Mouse (Mus musculus) retina, embryonic 14.5 days (tissue): ENCODE measurements around the gene Nudt14.

Source experiments
- DNase-seq: peaks from one replicate; pipeline ENCODE4 v3.0.0-alpha.2; 2015; ENCODE audit warnings: low spot score

The Nudt14 gene

DNA sequence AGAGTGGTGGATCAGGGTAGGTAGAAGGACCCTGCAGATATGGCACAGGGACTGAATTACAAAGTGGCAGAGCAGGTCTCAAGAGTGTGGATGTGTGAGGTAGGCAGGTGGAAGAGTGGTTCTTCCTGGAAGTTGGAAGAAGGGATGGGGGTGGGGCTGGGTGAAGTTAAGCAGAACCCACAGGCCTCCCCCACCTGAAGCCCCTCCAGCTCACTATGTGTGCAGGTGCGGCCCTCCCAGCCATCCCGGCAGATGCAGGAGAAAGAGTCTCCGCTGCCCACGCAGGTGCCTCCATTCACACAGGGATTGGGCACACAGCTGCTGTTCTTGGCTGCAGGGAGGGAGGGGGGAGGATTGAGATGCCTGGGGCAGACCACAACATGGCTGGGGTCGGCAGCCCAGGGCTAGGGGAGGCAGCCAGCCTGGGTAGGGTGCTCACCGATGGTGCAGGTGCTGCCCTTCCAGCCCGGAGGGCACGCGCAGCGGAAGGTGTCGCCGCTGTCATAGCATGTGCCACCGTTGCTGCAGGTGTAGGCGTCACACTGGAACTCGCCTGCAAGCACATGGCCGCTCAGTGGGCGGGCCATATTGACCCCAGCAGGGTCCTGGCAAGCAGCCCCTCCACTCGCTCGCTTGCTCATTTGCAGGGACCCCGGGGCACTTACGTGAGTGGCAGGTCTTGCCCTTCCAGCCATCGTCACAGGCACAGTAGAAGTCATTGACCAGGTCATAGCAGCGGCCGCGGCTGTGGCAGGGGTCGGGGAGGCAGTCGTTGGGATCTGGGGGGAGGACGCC is 28.8 kb downstream of the Nudt14 start:
- no peak for DNase-seq

GRCm38 (mm10) chr12:112911701-112912100 is 30.2 kb downstream of the Nudt14 start:
- no peak for DNase-seq

DNA sequence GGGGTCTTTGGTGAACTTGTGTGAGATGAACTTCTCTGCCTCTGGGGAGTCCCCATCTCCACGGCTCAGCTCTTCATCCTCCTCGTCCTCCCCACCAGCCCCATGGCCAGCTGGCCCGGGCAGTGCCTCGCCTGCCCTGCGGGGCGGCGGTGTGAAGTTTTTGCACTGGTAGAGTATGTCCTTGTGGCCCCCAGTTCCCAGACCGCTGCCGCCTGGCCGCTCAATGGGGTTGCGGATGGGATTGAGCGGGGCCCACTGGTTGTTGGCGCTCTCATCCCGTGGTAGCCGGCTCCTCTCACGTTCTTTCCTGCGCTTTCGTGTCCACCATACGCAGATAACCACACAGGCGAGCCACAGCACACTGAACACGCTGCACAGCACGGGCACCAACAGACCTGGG is 32.9 kb downstream of the Nudt14 start:
- no peak for DNase-seq

DNA sequence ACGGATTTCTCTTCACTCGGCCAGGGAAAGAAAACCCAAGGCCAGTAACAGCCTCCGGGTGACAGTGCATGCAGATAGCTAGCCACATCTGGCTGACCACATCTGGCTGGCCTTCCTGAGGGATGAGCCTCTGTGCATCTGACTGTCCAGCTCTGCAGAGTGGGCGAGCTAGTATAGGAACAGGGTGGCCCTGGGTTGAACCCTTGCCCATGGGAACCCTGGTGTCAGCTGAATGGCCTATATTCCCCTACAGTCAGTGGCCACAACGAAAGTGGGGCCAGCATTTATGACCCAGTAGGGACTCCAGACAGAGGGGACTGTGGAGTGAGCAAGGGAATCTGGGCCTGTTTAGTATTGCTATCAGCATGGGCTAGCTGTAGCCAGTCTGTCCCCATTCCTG is 36.9 kb downstream of the Nudt14 start:
- DNase-seq, result no peak

DNA sequence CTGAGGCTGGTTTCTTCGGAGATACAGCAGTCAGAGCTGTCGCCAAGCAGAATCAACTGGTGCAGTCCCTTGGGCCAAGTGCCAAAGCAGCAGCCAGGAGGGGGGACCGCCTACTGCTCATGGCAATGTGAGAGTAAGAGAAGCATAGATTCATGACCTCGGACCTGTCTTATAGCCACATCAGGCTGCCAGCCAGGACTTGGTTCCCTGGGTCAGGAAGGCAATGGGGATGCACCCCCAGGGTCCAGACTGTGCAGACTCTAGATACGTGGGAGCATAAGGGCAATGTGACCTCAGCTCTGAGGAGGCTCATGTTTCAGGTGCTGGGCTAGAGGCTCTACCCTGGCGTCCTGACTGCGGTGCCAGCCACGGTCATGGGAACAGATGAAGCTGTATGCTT is 38.0 kb downstream of the Nudt14 start:
- DNase-seq, result no peak

- no peak for DNase-seq
Observed at GRCm38 (mm10) chr12:112900641-112901040, 41.3 kb downstream of the Nudt14 start.

DNA sequence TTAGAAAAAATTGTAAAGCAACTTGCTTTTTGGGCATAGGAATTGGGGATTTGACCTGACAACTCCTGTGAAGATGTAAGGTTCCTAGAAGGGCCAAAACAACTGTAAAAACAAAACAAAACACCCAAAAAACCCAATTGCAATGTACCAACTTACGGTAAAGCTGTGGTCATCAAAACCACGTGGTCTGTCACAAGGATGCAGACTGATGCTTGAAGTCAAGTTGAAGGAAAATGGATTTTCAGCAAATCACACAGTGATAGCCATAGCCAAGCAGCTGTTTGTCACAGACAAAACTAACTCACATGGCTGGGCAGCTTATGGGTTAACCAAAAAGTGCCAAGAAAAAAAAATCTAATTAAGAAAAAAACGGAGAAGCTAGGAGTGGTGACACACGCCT is 43.0 kb downstream of the Nudt14 start:
- no peak for DNase-seq

- DNase-seq, result no peak
Observed at GRCm38 (mm10) chr12:112898351-112898750, 43.6 kb downstream of the Nudt14 start.

DNA sequence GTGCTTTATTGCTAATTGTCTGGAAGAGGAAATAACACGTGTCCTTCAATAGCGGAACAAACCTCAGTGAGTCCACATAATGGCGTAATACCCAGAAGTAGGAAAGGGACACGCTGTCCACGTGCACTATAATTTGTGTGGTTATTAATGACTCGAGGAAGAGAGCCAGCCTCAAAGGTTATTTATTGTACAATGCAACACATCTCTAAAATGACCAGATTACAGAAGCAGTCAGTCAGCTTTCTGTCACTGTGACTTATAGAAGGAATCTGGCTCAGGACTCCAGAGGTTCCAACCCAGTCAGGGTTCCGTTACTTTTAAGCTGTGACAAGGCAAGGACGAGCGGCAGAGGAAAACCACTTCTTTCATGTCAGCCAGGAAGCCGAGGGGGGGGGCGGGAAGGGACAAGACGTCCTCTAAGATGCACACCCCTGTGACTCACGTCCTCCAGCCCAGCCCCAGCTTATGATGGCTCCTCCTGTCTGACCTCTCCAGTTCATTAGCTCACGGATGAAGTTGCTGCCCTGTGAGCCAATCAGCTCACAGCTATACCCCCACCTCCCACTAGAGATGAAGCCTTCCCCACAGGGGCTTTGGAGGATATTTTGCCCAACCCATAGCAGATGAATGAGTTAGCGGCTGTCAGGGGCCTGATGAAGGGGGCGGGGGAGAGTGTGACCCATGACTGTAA is 44.3 kb downstream of the Nudt14 start:
- DNase-seq, result peak; percentile 82

- DNase-seq, result no peak
Observed at GRCm38 (mm10) chr12:112894969-112895368, 47.0 kb downstream of the Nudt14 start.

DNA sequence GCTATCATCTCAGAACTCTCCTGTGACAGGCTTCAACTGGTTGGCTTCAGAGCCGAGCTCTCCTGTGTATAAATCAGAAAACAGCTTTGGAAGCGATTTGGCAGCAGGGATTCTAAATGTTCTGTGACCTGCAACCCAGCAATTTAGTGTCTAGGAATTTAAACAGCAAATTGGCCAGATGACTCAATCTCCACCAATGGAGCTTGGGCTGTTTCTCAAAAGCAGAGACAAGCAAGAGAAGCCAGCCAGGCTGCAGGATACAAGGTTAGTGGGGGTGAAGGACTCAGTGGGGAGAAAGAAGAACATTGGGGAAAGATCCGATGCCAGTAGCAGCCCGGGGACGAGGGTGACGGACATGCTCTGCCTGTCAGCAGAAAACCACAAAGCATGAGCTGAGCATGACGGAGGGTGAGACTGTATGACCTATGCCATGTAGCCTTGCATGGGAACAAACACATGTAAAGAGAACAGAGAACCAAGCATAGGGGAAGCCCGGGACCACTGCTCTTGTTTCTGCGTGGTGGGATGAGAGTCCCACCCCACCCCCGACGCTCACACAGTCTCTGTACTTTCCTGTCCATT is 47.5 kb downstream of the Nudt14 start:
- DNase-seq, result no peak

- DNase-seq, result no peak
Observed at GRCm38 (mm10) chr12:112885465-112885864, 56.5 kb downstream of the Nudt14 start.
